Mouse (Mus musculus): ENCODE data around the gene Hs3st5. TPM values are rescaled to one million over a fixed set of nuclear protein-coding genes. Genes with fewer than 3 reads are reported as not detected.

Gene Hs3st5
- total and polyA plus RNA-seq, 3 experiments = not detected

- in situ Hi-C loops (cut with MboI; ENCODE audit: low pct_ligation_motif_present, low pct_unique_long_range_greater_than_20kb, low sequenced_read_pairs) = no loop called here
- H3K79me2 ChIP-seq (replicated peaks; ENCODE audit: control insufficient read depth, extremely low read depth, insufficient read depth, poor library complexity, severe bottlenecking) = no peaks in the 10 kb centered on the region
- H3K4me1 ChIP-seq (ENCODE audit: control insufficient read depth in 1 of 2, insufficient read depth in 2 of 2) = peaks cover 0 to 14% of the 10 kb centered on the region in 2 experiments; a peak in 2 of 4 replicates
- H3K27me3 ChIP-seq (replicated peaks) = no peaks in the 10 kb centered on the region
- no peak overlapping the region for H3K4me3 ChIP-seq (replicated peaks in 1 of 3; ENCODE audit: low read depth in 2 of 3, low read length in 2 of 3, poor library complexity in 1 of 3)
- TF ChIP-seq ETS1 (conservative IDR thresholded peaks at IDR 0.05; ENCODE audit: low read depth, low read length) (no peak), POLR2AphosphoS2 (IDR thresholded peaks at IDR 0.05; ENCODE audit: low read depth, low read length) (no peak), CHD1 (IDR thresholded peaks at IDR 0.05; ENCODE audit: low read depth, low read length) (no peak), HCFC1 (IDR thresholded peaks at IDR 0.05; ENCODE audit: low read depth, low read length) (no peak), RCOR1 (conservative IDR thresholded peaks at IDR 0.05; ENCODE audit: low read depth, low read length) (no peak), NELFE (IDR thresholded peaks at IDR 0.05; ENCODE audit: low read depth, low read length) (no peak), USF1 (IDR thresholded peaks at IDR 0.05; ENCODE audit: low read depth, low read length) (no peak), MXI1 (IDR thresholded peaks at IDR 0.05; ENCODE audit: low read depth, low read length) (no peak), JUND (conservative IDR thresholded peaks at IDR 0.05; ENCODE audit: low read depth, low read length) (no peak), MAZ (IDR thresholded peaks at IDR 0.05; ENCODE audit: low read depth, low read length) (no peak), MAFK (IDR thresholded peaks at IDR 0.05; ENCODE audit: insufficient replicate concordance, low read length) (no peak), BHLHE40 (IDR thresholded peaks at IDR 0.05; ENCODE audit: low read depth, low read length) (no peak), CTCF (conservative IDR thresholded peaks at IDR 0.05 in 1 of 2, IDR thresholded peaks at IDR 0.05 in 1 of 2; ENCODE audit: low read depth in 2 of 2, low read length in 2 of 2) (no peak), ZKSCAN1 (IDR thresholded peaks at IDR 0.05; ENCODE audit: borderline replicate concordance, low read depth, low read length) (no peak), NRF1 (IDR thresholded peaks at IDR 0.05; ENCODE audit: low read depth, low read length) (no peak), TBP (conservative IDR thresholded peaks at IDR 0.05; ENCODE audit: low read depth, low read length) (no peak), SMC3 (IDR thresholded peaks at IDR 0.05; ENCODE audit: low read depth, low read length) (no peak)
- dilution Hi-C loops (cut with MboI; ENCODE audit: extremely low pct_ligation_motif_present, extremely low pct_unique_long_range_greater_than_20kb, low sequenced_read_pairs) = no loop called here
- peaks cover 10% of the 10 kb centered on the region for H3K9me3 ChIP-seq (replicated peaks; ENCODE audit: low read length)
- H3K27ac ChIP-seq (ENCODE audit: insufficient read depth, low read depth) = no peak overlapping the region
- DNase-seq (ENCODE audit: extremely low read depth) = no peak
- H3K4me2 ChIP-seq (ENCODE audit: insufficient read depth, low read depth, poor library complexity, severe bottlenecking) = no peak overlapping the region
- no peak overlapping the region for H3K9ac ChIP-seq (ENCODE audit: insufficient read depth, low read depth)
- no peaks in the 10 kb centered on the region for H3K36me3 ChIP-seq (replicated peaks in 1 of 2; ENCODE audit: control insufficient read depth in 1 of 2, insufficient read depth in 1 of 2, low read length in 1 of 2)
These were observed 899 bp downstream of the Hs3st5 start for GRCm38 (mm10) chr10:36507556-36507870.

GRCm38 (mm10) chr10:36507991-36508546 is 1.5 kb downstream of the Hs3st5 start:
- Histone ChIP-seq H3K4me2 (ENCODE audit: insufficient read depth, low read depth, poor library complexity, severe bottlenecking) (no peak overlapping the region), H3K27ac (ENCODE audit: insufficient read depth, low read depth) (no peak overlapping the region), H3K9me3 (replicated peaks; ENCODE audit: low read length) (peaks cover 10% of the 10 kb centered on the region), H3K4me3 (replicated peaks in 1 of 3; ENCODE audit: low read depth in 2 of 3, low read length in 2 of 3, poor library complexity in 1 of 3) (no peak overlapping the region), H3K27me3 (replicated peaks) (no peaks in the 10 kb centered on the region), H3K4me1 (ENCODE audit: control insufficient read depth in 1 of 2, insufficient read depth in 2 of 2) (peaks cover 0 to 14% of the 10 kb centered on the region in 2 experiments; a peak in 2 of 4 replicates), H3K79me2 (replicated peaks; ENCODE audit: control insufficient read depth, extremely low read depth, insufficient read depth, poor library complexity, severe bottlenecking) (no peaks in the 10 kb centered on the region), H3K9ac (ENCODE audit: insufficient read depth, low read depth) (no peak overlapping the region), H3K36me3 (replicated peaks in 1 of 2; ENCODE audit: control insufficient read depth in 1 of 2, insufficient read depth in 1 of 2, low read length in 1 of 2) (no peaks in the 10 kb centered on the region)
- in situ Hi-C loops (cut with MboI; ENCODE audit: low pct_ligation_motif_present, low pct_unique_long_range_greater_than_20kb, low sequenced_read_pairs) (no loop called here), dilution Hi-C loops (cut with MboI; ENCODE audit: extremely low pct_ligation_motif_present, extremely low pct_unique_long_range_greater_than_20kb, low sequenced_read_pairs) (no loop called here)
- DNase-seq (ENCODE audit: extremely low read depth) = no peak
- TF ChIP-seq NELFE (IDR thresholded peaks at IDR 0.05; ENCODE audit: low read depth, low read length) = no peak
- no peak for TF ChIP-seq KAT2A (IDR thresholded peaks at IDR 0.05; ENCODE audit: insufficient replicate concordance, low read length)
- TF ChIP-seq USF2 (conservative IDR thresholded peaks at IDR 0.05; ENCODE audit: low read depth, low read length) = no peak
- TF ChIP-seq PAX5 (IDR thresholded peaks at IDR 0.05; ENCODE audit: low read length) = no peak
- TF ChIP-seq USF1 (IDR thresholded peaks at IDR 0.05; ENCODE audit: low read depth, low read length) = no peak
- TF ChIP-seq E2F4 (IDR thresholded peaks at IDR 0.05; ENCODE audit: insufficient replicate concordance, low read depth, low read length) = no peak
- no peak for TF ChIP-seq RCOR1 (conservative IDR thresholded peaks at IDR 0.05; ENCODE audit: low read depth, low read length)
- no peak for TF ChIP-seq ELF1 (IDR thresholded peaks at IDR 0.05; ENCODE audit: low read depth, low read length)
- no peak for TF ChIP-seq MAZ (IDR thresholded peaks at IDR 0.05; ENCODE audit: low read depth, low read length)
- TF ChIP-seq TCF12 (IDR thresholded peaks at IDR 0.05; ENCODE audit: low read depth, low read length) = no peak

Data from CH12.LX (cell line).